Mouse (Mus musculus) E14TG2a.4 (cell line): ENCODE measurements around the gene Tmprss6.

Experiments
- H3K27me3 ChIP-seq: 2 replicates; pipeline ENCODE4 v1.6.1; 2014; ENCODE audit warnings: low read length, control low read depth; ENCODE audit not compliant: insufficient read depth
- H3K36me3 ChIP-seq: 2 replicates; pipeline ENCODE4 v1.6.1; 2014; ENCODE audit warnings: low read length, control low read depth; ENCODE audit not compliant: insufficient read depth
- H3K4me1 ChIP-seq: replicated peaks from 2 replicates; pipeline ENCODE4 v1.6.1; 2014; ENCODE audit warnings: low read depth, low read length, control low read depth
- H3K4me3 ChIP-seq: replicated peaks from 2 replicates; pipeline ENCODE4 v1.5.1; 2014; ENCODE audit warnings: mild to moderate bottlenecking, low read length
- H3K9me3 ChIP-seq: 2 replicates; pipeline ENCODE4 v1.6.1; 2014; ENCODE audit warnings: low read length, control low read depth
- CTCF ChIP-seq: conservative IDR thresholded peaks from 2 replicates; pipeline ENCODE4 v1.5.1; 2014; ENCODE audit warnings: low read length
- NANOG ChIP-seq: IDR thresholded peaks from 2 replicates; pipeline ENCODE4 v1.6.1; 2014; ENCODE audit warnings: borderline replicate concordance, low read length, mixed read lengths
- POU5F1 ChIP-seq: IDR thresholded peaks from 2 replicates; pipeline ENCODE4 v1.6.1; 2014; ENCODE audit warnings: low read length, borderline replicate concordance

The Tmprss6 gene

GRCm38 (mm10) chr15:78480991-78481390, 12.6 kb upstream of the Tmprss6 start:
- Histone ChIP-seq H3K4me1 (0 out of 2 replicates have a peak, but pooled peaks cover 5% of the 10 kb centered on the region), H3K36me3 (no peaks in the 10 kb centered on the region), H3K9me3 (0 out of 2 replicates have a peak, but pooled peaks cover 2% of the 10 kb centered on the region), H3K4me3 (no peak overlapping the region), H3K27me3 (peaks cover 19% of the 10 kb centered on the region)
- TF ChIP-seq NANOG: no peak
- no peak for TF ChIP-seq CTCF

GRCm38 (mm10) chr15:78480111-78480510, 11.7 kb upstream of the Tmprss6 start:
- Histone ChIP-seq H3K4me3 (no peak overlapping the region), H3K4me1 (0 out of 2 replicates have a peak, but pooled peaks cover 5% of the 10 kb centered on the region), H3K9me3 (0 out of 2 replicates have a peak, but pooled peaks cover 2% of the 10 kb centered on the region), H3K36me3 (no peaks in the 10 kb centered on the region), H3K27me3 (peaks cover 23% of the 10 kb centered on the region; the same call in 1 of the 2 replicates)
- TF ChIP-seq CTCF (no peak), POU5F1 (no peak), NANOG (no peak)

- H3K9me3 ChIP-seq: 0 out of 2 replicates have a peak, but pooled peaks cover 2% of the 10 kb centered on the region
- H3K36me3 ChIP-seq: no peaks in the 10 kb centered on the region
- H3K4me1 ChIP-seq: 0 out of 2 replicates have a peak, but pooled peaks cover 5% of the 10 kb centered on the region
- H3K27me3 ChIP-seq: peaks cover 24% of the 10 kb centered on the region; the same call in 1 of the 2 replicates
- H3K4me3 ChIP-seq: no peak overlapping the region
- TF ChIP-seq CTCF (no peak), POU5F1 (no peak), NANOG (no peak)
These were observed 11.0 kb upstream of the Tmprss6 start for GRCm38 (mm10) chr15:78479470-78479869.

GRCm38 (mm10) chr15:78478073-78478472, 9.6 kb upstream of the Tmprss6 start:
- peaks cover 33% of the 10 kb centered on the region for H3K27me3 ChIP-seq
- H3K36me3 ChIP-seq: no peaks in the 10 kb centered on the region
- H3K9me3 ChIP-seq: 0 out of 2 replicates have a peak, but pooled peaks cover 2% of the 10 kb centered on the region
- H3K4me3 ChIP-seq: no peak overlapping the region
- H3K4me1 ChIP-seq: 0 out of 2 replicates have a peak, but pooled peaks cover 5% of the 10 kb centered on the region
- TF ChIP-seq NANOG: no peak
- no peak for TF ChIP-seq CTCF
- no peak for TF ChIP-seq POU5F1

GRCm38 (mm10) chr15:78476878-78477277, 8.4 kb upstream of the Tmprss6 start:
- Histone ChIP-seq H3K4me1 (peaks cover 5% of the 10 kb centered on the region; the same call in 1 of the 2 replicates), H3K4me3 (no peak overlapping the region), H3K27me3 (peaks cover 35% of the 10 kb centered on the region), H3K9me3 (0 out of 2 replicates have a peak, but pooled peaks cover 2% of the 10 kb centered on the region), H3K36me3 (no peaks in the 10 kb centered on the region)
- TF ChIP-seq POU5F1 (no peak), NANOG (no peak), CTCF (no peak)

GRCm38 (mm10) chr15:78475604-78476031, 7.2 kb upstream of the Tmprss6 start:
- H3K4me1 ChIP-seq: peaks cover 4% of the 10 kb centered on the region; the same call in 1 of the 2 replicates
- H3K9me3 ChIP-seq: 0 out of 2 replicates have a peak, but pooled peaks cover 2% of the 10 kb centered on the region
- H3K27me3 ChIP-seq: peaks cover 35% of the 10 kb centered on the region
- no peaks in the 10 kb centered on the region for H3K36me3 ChIP-seq
- no peak for TF ChIP-seq CTCF
- TF ChIP-seq NANOG: no peak
- TF ChIP-seq POU5F1: no peak
- no peak overlapping the region for H3K4me3 ChIP-seq

GRCm38 (mm10) chr15:78473442-78473841, 5.0 kb upstream of the Tmprss6 start:
- TF ChIP-seq POU5F1: no peak
- H3K36me3 ChIP-seq: no peaks in the 10 kb centered on the region
- no peak overlapping the region for H3K4me3 ChIP-seq
- H3K9me3 ChIP-seq: no peaks in the 10 kb centered on the region
- H3K27me3 ChIP-seq: peaks cover 35% of the 10 kb centered on the region
- H3K4me1 ChIP-seq: peaks cover 4% of the 10 kb centered on the region

- Histone ChIP-seq H3K27me3 (peaks cover 32% of the 10 kb centered on the region), H3K4me1 (peaks cover 4% of the 10 kb centered on the region), H3K9me3 (no peaks in the 10 kb centered on the region), H3K4me3 (no peak overlapping the region), H3K36me3 (no peaks in the 10 kb centered on the region)
- TF ChIP-seq CTCF: no peak
- no peak for TF ChIP-seq POU5F1
These were observed 3.5 kb upstream of the Tmprss6 start for GRCm38 (mm10) chr15:78471902-78472301.
